Mouse (Mus musculus) kidney, embryonic 15.5 days (tissue): ENCODE measurements at regions not wholly inside any gene's neighbourhood (a gene's known extent, or its start where the extent isn't known, plus 50 kb on each side); places are given as distances from the start of the nearest gene placed in this dataset.
"Not testable (repeated sequence)": the region's sequence is repeated elsewhere in the genome, so short reads cannot be mapped to it uniquely, and the experiment has no call there.

Source experiments
- ATAC-seq: fragments of 200-750 bp; cut with Nextera tagmentation; replicated peaks from 2 replicates; pipeline ENCODE4 v1.8.0; 2017; ENCODE audit warnings: moderate TSS enrichment; ENCODE audit not compliant: low FRiP score
- H3K27ac ChIP-seq: fragments of 300-500 bp; sonication (generic); 2 replicates; pipeline ENCODE4 v1.5.1; 2015; ENCODE audit warnings: mild to moderate bottlenecking, inconsistent platforms
- H3K27me3 ChIP-seq: fragments of 300-500 bp; sonication (generic); 2 replicates; pipeline ENCODE4 v1.6.1; 2015; ENCODE audit warnings: inconsistent platforms
- H3K36me3 ChIP-seq: fragments of 300-500 bp; sonication (generic); 2 replicates; pipeline ENCODE4 v1.6.1; 2015; ENCODE audit warnings: inconsistent platforms
- H3K4me1 ChIP-seq: fragments of 300-500 bp; sonication (generic); 2 replicates; pipeline ENCODE4 v1.6.1; 2015; ENCODE audit warnings: inconsistent platforms
- H3K4me2 ChIP-seq: fragments of 300-500 bp; sonication (generic); 2 replicates; pipeline ENCODE4 v1.6.1; 2015; ENCODE audit warnings: moderate library complexity, mild to moderate bottlenecking, inconsistent platforms
- H3K4me3 ChIP-seq: fragments of 300-500 bp; sonication (generic); replicated peaks from 2 replicates; pipeline ENCODE4 v1.5.1; 2015; ENCODE audit warnings: mild to moderate bottlenecking, inconsistent platforms
- H3K9ac ChIP-seq: fragments of 300-500 bp; sonication (generic); 2 replicates; pipeline ENCODE4 v1.6.1; 2015; ENCODE audit warnings: mild to moderate bottlenecking, inconsistent platforms
- H3K9me3 ChIP-seq: fragments of 300-500 bp; sonication (generic); replicated peaks from 2 replicates; pipeline ENCODE4 v1.6.1; 2016; ENCODE audit warnings: inconsistent platforms
- WGBS: fragments of 180-500 bp; shearing (Covaris S2); methylation state at CpG from one replicate; pipeline ENCODE4 v1.1.7; 2015; ENCODE audit warnings: mixed read lengths; 5-methylcytosine and 5-hydroxymethylcytosine counted together

DNA sequence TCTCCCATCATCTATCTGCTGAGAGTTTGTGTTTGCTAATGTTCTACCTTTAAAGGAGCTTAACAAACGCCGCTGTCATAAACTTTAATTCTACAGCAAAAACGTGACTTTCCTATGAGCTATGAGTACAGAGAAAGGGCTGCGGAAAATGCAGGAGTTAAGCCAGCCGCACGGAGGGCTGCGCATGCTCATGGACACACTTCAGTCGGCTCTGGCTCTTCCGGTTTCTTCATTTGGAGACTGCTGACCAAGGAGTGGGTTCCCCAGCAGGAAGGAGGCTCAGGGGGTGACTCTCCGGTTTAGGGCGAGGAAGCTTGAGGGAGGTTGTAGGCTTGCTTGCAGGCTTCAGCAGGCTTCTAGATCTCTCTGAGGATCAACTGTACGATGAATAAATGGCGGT lies 59.3 kb downstream of the Sox2 start:
- Histone ChIP-seq H3K4me3 (no peak overlapping the region), H3K36me3 (no peaks in the 10 kb centered on the region), H3K27me3 (no peaks in the 10 kb centered on the region), H3K4me2 (0 out of 2 replicates have a peak overlapping the region, but pooled peaks have one; percentile 12), H3K9ac (no peak overlapping the region), H3K9me3 (no peaks in the 10 kb centered on the region), H3K4me1 (no peaks in the 10 kb centered on the region), H3K27ac (peak overlapping the region; percentile 22; the same call in 1 of the 2 replicates)
- 71% methylated on average over 13 of the region's 13 CpGs for WGBS
- ATAC-seq, result no peak

DNA sequence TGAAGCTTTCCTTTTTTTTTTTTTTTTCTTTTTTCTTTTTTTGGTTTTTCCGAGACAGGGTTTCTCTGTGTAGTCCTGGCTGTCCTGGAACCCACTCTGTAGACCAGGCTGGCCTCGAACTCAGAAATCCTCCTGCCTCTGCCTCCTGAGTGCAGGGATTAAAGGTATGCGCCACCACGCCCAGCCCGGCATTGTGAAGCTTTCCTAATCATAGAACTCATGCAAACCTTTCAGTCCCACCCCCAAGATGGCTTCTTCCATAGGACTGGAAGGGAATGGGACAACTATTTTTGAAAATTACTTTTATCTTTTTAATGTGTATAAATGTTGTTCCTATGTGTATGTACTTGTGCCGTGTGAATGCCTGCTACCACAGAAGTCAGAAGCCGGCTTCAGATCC lies 61.9 kb downstream of the Sox2 start:
- not testable (repeated sequence) for H3K27ac ChIP-seq, H3K4me3 ChIP-seq, H3K9ac ChIP-seq, ATAC-seq, H3K4me1 ChIP-seq, H3K9me3 ChIP-seq, H3K27me3 ChIP-seq, H3K36me3 ChIP-seq, H3K4me2 ChIP-seq
- 91% methylated on average over 7 of the region's 7 CpGs for WGBS

DNA sequence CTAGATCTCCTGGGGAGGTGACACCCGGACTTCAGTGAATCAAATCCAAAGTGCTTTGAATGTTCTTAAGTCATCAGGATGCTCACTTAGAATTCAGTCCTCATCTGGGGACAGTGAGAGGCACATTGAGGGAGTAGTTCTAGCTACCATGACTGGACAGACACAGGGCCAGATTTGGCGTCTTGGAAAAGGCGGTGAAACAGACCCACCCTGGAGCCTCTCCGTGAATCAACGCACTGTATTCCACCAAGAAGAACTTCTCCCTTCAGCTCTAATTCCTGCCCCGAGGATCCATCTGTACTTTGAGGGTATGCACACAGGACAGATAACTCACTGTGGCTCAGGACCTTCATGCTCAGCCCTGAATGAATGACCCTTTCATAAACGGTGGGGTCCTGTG lies 72.3 kb downstream of the Sox2 start:
- ATAC-seq, result no peak
- H3K4me2 ChIP-seq, result no peak overlapping the region
- no peaks in the 10 kb centered on the region for H3K9me3 ChIP-seq
- 79% methylated on average over 7 of the region's 7 CpGs for WGBS
- H3K4me1 ChIP-seq, result no peaks in the 10 kb centered on the region
- no peak overlapping the region for H3K4me3 ChIP-seq
- H3K36me3 ChIP-seq, result no peaks in the 10 kb centered on the region
- H3K27ac ChIP-seq, result no peak overlapping the region
- H3K27me3 ChIP-seq, result no peaks in the 10 kb centered on the region
- H3K9ac ChIP-seq, result no peak overlapping the region

DNA sequence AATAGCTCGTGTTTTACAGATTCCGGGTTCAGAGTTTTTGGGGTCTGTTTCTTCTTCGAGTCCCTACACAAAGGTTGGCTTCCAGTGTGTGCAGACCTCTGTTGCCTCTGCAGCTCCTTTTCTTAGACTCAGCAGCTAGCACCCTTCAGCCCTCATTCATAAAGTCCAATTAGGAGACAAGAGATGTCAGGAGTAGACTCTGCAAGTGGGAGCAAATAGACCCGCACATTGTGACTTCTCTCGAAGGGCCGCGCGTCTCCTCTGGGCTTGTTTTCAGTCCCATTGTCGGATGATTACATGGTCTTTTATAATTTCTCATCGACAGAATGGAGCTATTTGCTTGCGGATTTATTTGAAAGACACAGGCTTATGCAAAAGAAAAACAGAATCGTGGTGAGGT lies 76.8 kb downstream of the Sox2 start:
- H3K9ac ChIP-seq, result no peak overlapping the region
- no peak overlapping the region for H3K4me2 ChIP-seq
- 89% methylated on average over 12 of the region's 12 CpGs for WGBS

DNA sequence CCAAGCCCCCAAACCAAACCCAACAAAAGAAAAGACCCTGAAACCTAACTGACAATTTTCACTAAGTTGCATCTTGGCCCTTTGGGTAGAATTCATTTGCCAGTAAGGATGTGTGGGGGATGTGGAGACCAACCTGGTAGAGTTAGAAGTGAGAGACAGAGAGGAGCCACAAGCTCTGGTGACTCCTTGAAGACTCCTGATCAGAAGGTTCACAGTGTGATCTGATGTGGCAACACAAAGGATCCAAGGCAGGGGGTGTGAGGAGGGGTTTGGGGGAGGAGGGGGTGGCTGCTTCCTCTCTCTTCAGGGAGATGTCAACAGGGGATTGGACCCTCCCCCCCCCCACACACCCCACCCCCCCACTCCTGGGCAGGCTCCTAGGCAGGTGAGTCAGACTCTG lies 78.1 kb downstream of the Sox2 start:
- no peak overlapping the region for H3K4me2 ChIP-seq
- no peak overlapping the region for H3K9ac ChIP-seq
- H3K4me3 ChIP-seq, result no peak overlapping the region
- no peaks in the 10 kb centered on the region for H3K27me3 ChIP-seq
- no peaks in the 10 kb centered on the region for H3K36me3 ChIP-seq
- no peaks in the 10 kb centered on the region for H3K9me3 ChIP-seq
- no peak for ATAC-seq
- no peaks in the 10 kb centered on the region for H3K4me1 ChIP-seq
- no peak overlapping the region for H3K27ac ChIP-seq

More for the DNA sequence above, 76.8 kb downstream of the Sox2 start:
- no peaks in the 10 kb centered on the region for H3K27me3 ChIP-seq
- no peak for ATAC-seq
- no peaks in the 10 kb centered on the region for H3K36me3 ChIP-seq
- H3K27ac ChIP-seq, result no peak overlapping the region
- H3K4me3 ChIP-seq, result no peak overlapping the region
- no peaks in the 10 kb centered on the region for H3K9me3 ChIP-seq
- no peaks in the 10 kb centered on the region for H3K4me1 ChIP-seq

DNA sequence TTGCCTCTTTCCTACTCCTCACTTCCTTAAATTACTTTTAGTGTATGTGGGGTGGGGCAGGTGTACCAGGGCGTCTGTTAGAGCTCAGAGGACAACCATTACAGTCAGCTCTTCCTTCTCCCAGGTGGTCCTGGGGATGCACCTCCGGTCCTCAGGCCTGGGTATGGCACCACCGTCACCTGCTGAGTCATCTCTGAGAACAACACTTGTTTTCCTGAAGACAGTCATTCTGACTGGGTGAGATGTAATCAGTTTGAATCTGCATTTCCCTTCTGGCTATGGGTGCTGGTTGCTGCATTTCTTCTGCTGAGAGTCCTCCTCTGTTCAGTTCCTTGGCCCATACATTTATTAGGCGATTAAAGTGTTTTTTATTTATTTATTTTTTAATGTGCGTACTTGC lies 84.8 kb downstream of the Sox2 start:
- no peak for ATAC-seq
- Histone ChIP-seq H3K9me3 (no peaks in the 10 kb centered on the region), H3K9ac (no peak overlapping the region), H3K4me1 (peaks cover 4% of the 10 kb centered on the region; the same call in 1 of the 2 replicates), H3K4me3 (no peak overlapping the region), H3K27ac (no peak overlapping the region), H3K36me3 (no peaks in the 10 kb centered on the region), H3K27me3 (no peaks in the 10 kb centered on the region), H3K4me2 (no peak overlapping the region)
- 83% methylated on average over 5 of the region's 5 CpGs for WGBS

DNA sequence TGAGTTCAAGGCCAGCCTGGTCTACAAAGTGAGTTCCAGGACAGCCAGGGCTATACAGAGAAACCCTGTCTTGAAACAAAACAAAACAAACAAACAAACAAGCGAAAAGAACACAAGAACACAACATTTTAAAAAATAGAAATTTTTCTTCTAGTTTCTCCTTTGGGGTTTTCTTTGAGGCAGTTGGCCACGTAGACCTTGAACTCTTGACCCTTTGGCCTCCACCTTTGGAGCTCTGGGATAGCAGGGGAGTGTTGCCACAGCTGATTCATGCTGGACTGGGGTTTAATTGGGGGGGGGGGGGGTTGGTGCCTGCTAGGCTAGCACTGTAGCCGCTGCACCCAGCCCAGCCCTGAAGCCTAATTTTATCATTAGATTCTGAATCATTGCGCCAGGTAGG lies 87.8 kb downstream of the Sox2 start:
- Histone ChIP-seq H3K27me3 (no peaks in the 10 kb centered on the region), H3K9me3 (no peaks in the 10 kb centered on the region), H3K36me3 (no peaks in the 10 kb centered on the region), H3K4me1 (peaks cover 4% of the 10 kb centered on the region; the same call in 1 of the 2 replicates), H3K27ac (no peak overlapping the region), H3K9ac (no peak overlapping the region), H3K4me3 (no peak overlapping the region), H3K4me2 (no peak overlapping the region)
- 86% methylated on average over 4 of the region's 4 CpGs for WGBS
- no peak for ATAC-seq

DNA sequence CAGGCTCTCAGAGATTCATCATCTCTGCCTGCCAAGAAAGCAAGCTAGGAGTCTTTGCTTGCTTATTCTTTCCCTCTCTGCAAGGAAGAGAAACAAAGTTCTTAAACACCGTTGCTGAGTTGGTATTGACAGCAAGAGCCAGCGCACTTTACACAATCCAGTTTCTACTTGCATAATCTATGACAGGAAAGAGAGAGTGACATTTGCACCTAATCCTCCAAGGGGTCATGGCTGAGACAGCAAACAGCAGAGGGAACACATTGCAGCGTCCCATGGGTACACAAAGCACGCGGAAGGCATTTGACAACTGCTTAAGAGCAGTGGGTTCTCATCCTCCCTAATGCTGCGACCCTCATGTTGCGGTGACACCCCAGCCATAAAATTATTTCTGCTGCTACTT lies 88.7 kb downstream of the Sox2 start:
- 46% methylated on average over 7 of the region's 7 CpGs for WGBS
- no peaks in the 10 kb centered on the region for H3K27me3 ChIP-seq
- no peak; the same call in 1 of the 2 replicates for ATAC-seq
- H3K36me3 ChIP-seq, result no peaks in the 10 kb centered on the region
- H3K9me3 ChIP-seq, result no peaks in the 10 kb centered on the region
- no peak overlapping the region for H3K27ac ChIP-seq
- H3K4me2 ChIP-seq, result no peak overlapping the region
- H3K9ac ChIP-seq, result no peak overlapping the region
- H3K4me1 ChIP-seq, result peaks cover 4% of the 10 kb centered on the region; the same call in 1 of the 2 replicates
- no peak overlapping the region for H3K4me3 ChIP-seq

DNA sequence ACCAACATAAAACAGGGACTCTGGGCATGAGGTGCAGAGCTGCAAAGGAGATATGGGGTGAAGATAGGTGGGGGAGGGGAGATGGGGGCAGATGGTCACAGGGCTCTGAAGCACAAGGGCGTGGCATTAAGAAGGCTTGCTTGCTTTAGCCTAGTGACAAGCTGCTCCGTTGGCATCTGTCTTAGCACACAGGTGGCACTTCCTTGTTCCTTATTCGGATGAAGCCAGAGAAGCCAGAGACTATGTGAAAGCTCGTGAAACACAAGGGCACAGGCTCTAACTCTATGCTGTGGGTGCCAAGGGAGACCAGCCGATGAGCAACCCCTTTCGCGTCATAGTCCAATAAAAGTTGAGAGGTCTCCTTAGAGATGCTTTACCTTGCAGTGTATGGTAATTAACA lies 89.5 kb downstream of the Sox2 start:
- no peak overlapping the region for H3K4me3 ChIP-seq
- H3K27me3 ChIP-seq, result no peaks in the 10 kb centered on the region
- no peaks in the 10 kb centered on the region for H3K9me3 ChIP-seq
- no peak for ATAC-seq
- H3K27ac ChIP-seq, result no peak overlapping the region
- H3K4me1 ChIP-seq, result peaks cover 4% of the 10 kb centered on the region; the same call in 1 of the 2 replicates
- 75% methylated on average over 7 of the region's 7 CpGs for WGBS
- no peak overlapping the region for H3K9ac ChIP-seq
- no peaks in the 10 kb centered on the region for H3K36me3 ChIP-seq
- H3K4me2 ChIP-seq, result no peak overlapping the region

DNA sequence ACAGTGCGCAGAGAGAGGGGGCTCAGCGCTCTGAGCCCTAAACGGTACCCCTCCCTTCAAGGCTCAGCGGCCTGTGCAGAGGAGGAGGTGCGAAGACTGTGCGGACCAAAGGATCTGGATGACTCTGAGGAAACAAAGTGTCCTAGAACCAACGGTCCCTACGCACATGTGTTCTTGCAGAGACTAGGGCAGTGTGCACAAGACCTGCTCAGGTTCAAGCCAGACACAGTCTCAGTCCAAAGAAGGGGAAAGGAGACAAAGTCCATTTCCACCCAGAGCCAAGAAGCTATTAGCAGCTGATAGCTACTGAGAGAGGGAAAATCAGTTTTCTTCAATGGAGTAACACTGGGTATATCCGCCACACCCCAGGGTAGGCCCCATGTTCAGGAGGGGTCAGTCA lies 89.9 kb downstream of the Sox2 start:
- Histone ChIP-seq H3K27ac (no peak overlapping the region), H3K4me2 (no peak overlapping the region), H3K9me3 (no peaks in the 10 kb centered on the region), H3K27me3 (no peaks in the 10 kb centered on the region), H3K36me3 (no peaks in the 10 kb centered on the region), H3K9ac (no peak overlapping the region), H3K4me3 (no peak overlapping the region), H3K4me1 (peaks cover 4% of the 10 kb centered on the region; the same call in 1 of the 2 replicates)
- WGBS, result 87% methylated on average over 9 of the region's 9 CpGs
- 0 out of 2 replicates have a peak, but pooled peaks have one; percentile 22 for ATAC-seq

DNA sequence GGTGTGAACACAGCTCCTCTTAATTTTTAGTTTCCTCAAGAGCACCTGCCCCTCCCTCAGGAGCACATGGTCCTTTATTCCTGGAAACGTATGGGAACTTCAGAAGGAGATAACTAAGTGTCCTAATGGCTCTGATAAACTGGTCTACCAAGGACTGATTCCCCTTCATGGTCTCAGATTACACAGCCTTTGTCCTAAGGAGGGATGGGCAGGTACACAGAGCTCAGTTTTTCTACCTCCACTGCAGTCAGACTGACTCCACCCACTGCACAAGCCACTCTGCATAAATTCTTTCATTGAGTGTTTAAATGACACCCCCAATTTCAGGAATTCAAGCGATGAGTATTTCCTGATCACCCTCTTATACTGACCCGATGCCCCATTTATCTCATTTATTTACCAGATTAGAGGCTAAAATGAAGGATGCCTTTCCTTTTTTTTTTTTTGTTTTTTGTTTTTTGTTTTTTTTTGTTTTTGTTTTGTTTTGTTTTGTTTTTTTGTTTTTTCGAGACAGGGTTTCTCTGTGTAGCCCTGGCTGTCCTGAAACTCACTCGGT lies 95.1 kb downstream of the Sox2 start:
- no peaks in the 10 kb centered on the region for H3K36me3 ChIP-seq
- no peak for ATAC-seq
- no peak overlapping the region for H3K9ac ChIP-seq
- H3K9me3 ChIP-seq, result no peaks in the 10 kb centered on the region
- H3K27me3 ChIP-seq, result no peaks in the 10 kb centered on the region
- no peaks in the 10 kb centered on the region for H3K4me1 ChIP-seq
- no peak overlapping the region for H3K4me3 ChIP-seq
- 71% methylated on average over 5 of the region's 5 CpGs for WGBS
- no peak overlapping the region for H3K4me2 ChIP-seq
- no peak overlapping the region for H3K27ac ChIP-seq

DNA sequence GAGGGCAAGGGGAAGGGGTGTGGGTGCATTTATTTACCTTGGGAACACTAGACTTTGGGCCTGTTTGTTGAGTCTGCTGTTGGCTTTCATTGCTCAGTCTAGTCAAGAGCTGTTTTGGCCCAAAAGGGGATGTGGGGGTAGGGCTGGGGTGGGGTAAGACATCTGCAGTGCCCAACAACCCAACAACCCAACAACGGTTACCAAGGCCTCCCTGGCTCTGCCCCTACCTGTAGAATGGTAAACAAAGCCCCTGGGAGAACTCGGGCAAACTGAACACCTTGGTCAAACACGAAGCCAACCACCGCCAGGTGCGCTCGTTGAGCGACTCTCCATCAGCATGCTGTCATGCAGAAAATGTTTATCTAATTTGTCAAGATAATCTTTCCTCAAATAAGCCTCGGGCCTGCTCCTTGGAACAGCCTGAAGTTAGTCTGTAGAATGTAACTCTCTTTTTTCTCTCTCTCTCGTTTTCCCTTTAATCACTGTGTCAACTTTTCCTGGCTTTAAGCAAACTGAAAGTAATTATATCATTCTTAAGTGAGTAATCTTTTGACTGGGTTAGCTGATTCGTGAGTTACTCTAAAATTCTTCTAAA lies 97.4 kb downstream of the Sox2 start:
- Histone ChIP-seq H3K4me2 (no peak overlapping the region), H3K9ac (no peak overlapping the region), H3K4me1 (no peaks in the 10 kb centered on the region), H3K27me3 (no peaks in the 10 kb centered on the region), H3K27ac (no peak overlapping the region), H3K4me3 (no peak overlapping the region), H3K9me3 (no peaks in the 10 kb centered on the region), H3K36me3 (no peaks in the 10 kb centered on the region)
- ATAC-seq, result no peak
- 63% methylated on average over 10 of the region's 10 CpGs for WGBS

DNA sequence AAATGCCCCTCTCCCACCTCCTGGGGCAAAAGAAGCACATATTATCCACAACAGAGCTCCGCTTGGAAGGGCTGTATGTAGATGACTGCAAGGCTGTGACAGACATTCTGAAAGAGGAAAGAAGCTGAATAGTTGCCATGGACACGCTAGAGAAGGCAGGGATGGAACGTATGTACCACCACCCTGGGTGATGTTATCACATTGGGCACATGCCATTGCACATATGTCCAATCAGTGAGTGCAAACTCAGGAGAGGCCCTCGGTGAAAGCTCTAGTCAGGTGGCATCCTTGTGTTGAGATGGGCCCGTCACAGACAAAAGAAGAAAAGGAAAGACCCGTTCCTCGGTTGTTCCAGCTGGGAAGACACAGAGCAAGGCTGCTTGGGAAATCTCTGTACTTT lies 99.8 kb downstream of the Sox2 start:
- H3K27me3 ChIP-seq, result no peaks in the 10 kb centered on the region
- H3K4me1 ChIP-seq, result no peaks in the 10 kb centered on the region
- H3K4me2 ChIP-seq, result no peak overlapping the region
- no peaks in the 10 kb centered on the region for H3K9me3 ChIP-seq
- WGBS, result 89% methylated on average over 7 of the region's 7 CpGs
- H3K27ac ChIP-seq, result no peak overlapping the region
- H3K36me3 ChIP-seq, result no peaks in the 10 kb centered on the region
- no peak for ATAC-seq
- H3K9ac ChIP-seq, result no peak overlapping the region
- H3K4me3 ChIP-seq, result no peak overlapping the region
